In genomic region chr4:76199321-76199720, GRCm38 (mm10) we compare ENCODE assay signal across 9 mouse cellular contexts.
DNase-seq lines count a peak whose midpoint lies in the region.
"Had no signal": no experiment of that assay in that cellular context is flagged by ENCODE, and none has a peak within 500 bp of the region (broad histone marks: within the 10 kb centered on the region; RNA-seq: fewer than 3 reads in every experiment).

No protein-coding gene starts in this region.

- DNase-seq in gastrocnemius, adult 18-20 months (ENCODE audit: low spot score), result peak; percentile 3
- DNase-seq in gastrocnemius, postnatal 10 days, result no peak
- DNase-seq in kidney, postnatal 36 days, result peak; percentile 4 to 6
- no peak for DNase-seq in kidney, adult 8-10 months
- DNase-seq in brain, adult 2 months (ENCODE audit: low read depth, low spot score), result peak; percentile 85
- DNase-seq in cerebellum, postnatal 10 days, result peak; percentile 75 to 79
- DNase-seq in frontal cortex, postnatal 10 days (ENCODE audit: low spot score in 2 of 2), result no peak
- no peak for DNase-seq in adrenal gland, adult 8-10 months
- DNase-seq: right cerebral cortex, adult 18-20 months had no signal

Comparison
In these comparisons a context has a peak if more than half of its experiments do, and no peak if none do; other contexts are left out.
1. DNase-seq: peak in gastrocnemius, adult 18-20 months (single experiment), kidney, postnatal 36 days (2 of 2), brain, adult 2 months (single experiment) and cerebellum, postnatal 10 days (2 of 2); none in gastrocnemius, postnatal 10 days (single experiment), kidney, adult 8-10 months (0 of 2), frontal cortex, postnatal 10 days (0 of 2) and adrenal gland, adult 8-10 months (single experiment).